Mouse (Mus musculus) neural tube, embryonic 12.5 days (tissue): Measurements from ENCODE around the gene Ptpro. TPM values are rescaled to one million over a fixed set of nuclear protein-coding genes. Genes with fewer than 3 reads are reported as not detected.
"Not testable (repeated sequence)": the region's sequence is repeated elsewhere in the genome, so short reads cannot be mapped to it uniquely, and the experiment has no call there.

Experiments
- ATAC-seq: fragments of 200-750 bp; cut with Nextera tagmentation; 2 replicates; pipeline ENCODE4 v1.8.0; 2017; ENCODE audit warnings: low read depth, mild to moderate bottlenecking, moderate TSS enrichment, moderate library complexity; ENCODE audit not compliant: low FRiP score
- H3K27ac ChIP-seq: fragments of 300-500 bp; sonication (generic); 2 replicates; pipeline ENCODE4 v1.5.1; 2016
- H3K27me3 ChIP-seq: fragments of 300-500 bp; sonication (generic); replicated peaks from 2 replicates; pipeline ENCODE4 v1.6.1; 2016; ENCODE audit warnings: mild to moderate bottlenecking
- H3K36me3 ChIP-seq: fragments of 300-500 bp; sonication (generic); 2 replicates; pipeline ENCODE4 v1.6.1; 2016; ENCODE audit warnings: mild to moderate bottlenecking
- H3K4me1 ChIP-seq: fragments of 300-500 bp; sonication (generic); 2 replicates; pipeline ENCODE4 v1.6.1; 2016
- H3K4me2 ChIP-seq: fragments of 300-500 bp; sonication (generic); replicated peaks from 2 replicates; pipeline ENCODE4 v1.6.1; 2016; ENCODE audit warnings: mild to moderate bottlenecking
- H3K4me3 ChIP-seq: fragments of 300-500 bp; sonication (generic); 2 replicates; pipeline ENCODE4 v1.5.1; 2016
- H3K9ac ChIP-seq: fragments of 300-500 bp; sonication (generic); 2 replicates; pipeline ENCODE4 v1.6.1; 2016; ENCODE audit warnings: mild to moderate bottlenecking
- H3K9me3 ChIP-seq: fragments of 300-500 bp; sonication (generic); 2 replicates; pipeline ENCODE4 v1.6.1; 2016; ENCODE audit warnings: mild to moderate bottlenecking
- WGBS: fragments of 180-500 bp; shearing (Covaris S2); methylation state at CpG from one replicate; pipeline ENCODE4 v1.1.7; 2016; 5-methylcytosine and 5-hydroxymethylcytosine counted together
- polyA plus RNA-seq: library from polyadenylated mRNA; unstranded; fragments of >200 nt; fragmentation: Nextera tagmentation; extraction: Ambion mirVana; gene quantifications from 2 replicates; pipeline ENCODE4 v1.2.1, GENCODE M21; 2016

Ptpro gene
- polyA plus RNA-seq, 1 experiment from 2014 or later, result 28.9 TPM

GRCm38 (mm10) chr6:137469541-137469940 lies 217.4 kb downstream of the Ptpro start:
- H3K4me3 ChIP-seq, result no peak overlapping the region
- no peak overlapping the region for H3K4me2 ChIP-seq
- no peak overlapping the region for H3K27ac ChIP-seq
- H3K27me3 ChIP-seq, result no peaks in the 10 kb centered on the region
- ATAC-seq, result no peak
- no peaks in the 10 kb centered on the region for H3K36me3 ChIP-seq
- WGBS, result 91% methylated on average over 4 of the region's 4 CpGs
- no peak overlapping the region for H3K9ac ChIP-seq
- H3K4me1 ChIP-seq, result peaks cover 14% of the 10 kb centered on the region; the same call in 1 of the 2 replicates
- 0 out of 2 replicates have a peak, but pooled peaks cover 5% of the 10 kb centered on the region for H3K9me3 ChIP-seq

GRCm38 (mm10) chr6:137470901-137471598 lies 218.9 kb downstream of the Ptpro start:
- peak; percentile 51; the same call in 1 of the 2 replicates for ATAC-seq
- 0 out of 2 replicates have a peak, but pooled peaks cover 5% of the 10 kb centered on the region for H3K9me3 ChIP-seq
- no peak overlapping the region for H3K4me3 ChIP-seq
- H3K36me3 ChIP-seq, result no peaks in the 10 kb centered on the region
- peaks cover 14% of the 10 kb centered on the region; the same call in 1 of the 2 replicates for H3K4me1 ChIP-seq
- peak overlapping the region; percentile 33; the same call in 1 of the 2 replicates for H3K27ac ChIP-seq
- no peak overlapping the region for H3K9ac ChIP-seq
- H3K27me3 ChIP-seq, result no peaks in the 10 kb centered on the region
- H3K4me2 ChIP-seq, result no peak overlapping the region
- 61% methylated on average over 11 of the region's 11 CpGs for WGBS

- Histone ChIP-seq H3K36me3 (no peaks in the 10 kb centered on the region), H3K9ac (no peak overlapping the region), H3K4me1 (peaks cover 14% of the 10 kb centered on the region; the same call in 1 of the 2 replicates), H3K9me3 (0 out of 2 replicates have a peak, but pooled peaks cover 5% of the 10 kb centered on the region), H3K4me2 (no peak overlapping the region), H3K27me3 (no peaks in the 10 kb centered on the region), H3K27ac (no peak overlapping the region), H3K4me3 (no peak overlapping the region)
- 60% methylated on average over 9 of the region's 9 CpGs for WGBS
- ATAC-seq, result 0 out of 2 replicates have a peak, but pooled peaks have one; percentile 42
Measured at GRCm38 (mm10) chr6:137472129-137472528, 220.0 kb downstream of the Ptpro start.

GRCm38 (mm10) chr6:137473433-137473832 lies 221.3 kb downstream of the Ptpro start:
- no peak overlapping the region for H3K9ac ChIP-seq
- ATAC-seq, result no peak
- no peak overlapping the region for H3K27ac ChIP-seq
- H3K9me3 ChIP-seq, result 0 out of 2 replicates have a peak, but pooled peaks cover 5% of the 10 kb centered on the region
- H3K4me1 ChIP-seq, result peaks cover 14% of the 10 kb centered on the region; the same call in 1 of the 2 replicates
- H3K4me2 ChIP-seq, result no peak overlapping the region
- no peaks in the 10 kb centered on the region for H3K36me3 ChIP-seq
- WGBS, result 76% methylated on average over 1 of the region's 1 CpGs
- H3K4me3 ChIP-seq, result no peak overlapping the region
- no peaks in the 10 kb centered on the region for H3K27me3 ChIP-seq

GRCm38 (mm10) chr6:137475695-137476094 lies 223.6 kb downstream of the Ptpro start:
- WGBS, result 95% methylated on average over 5 of the region's 5 CpGs
- not testable (repeated sequence) for ATAC-seq

GRCm38 (mm10) chr6:137482891-137483290 lies 230.8 kb downstream of the Ptpro start:
- H3K9me3 ChIP-seq, result no peaks in the 10 kb centered on the region
- H3K4me1 ChIP-seq, result no peaks in the 10 kb centered on the region
- no peak overlapping the region for H3K9ac ChIP-seq
- no peaks in the 10 kb centered on the region for H3K27me3 ChIP-seq
- no peak overlapping the region for H3K4me3 ChIP-seq
- no peak overlapping the region for H3K4me2 ChIP-seq
- no peak overlapping the region for H3K27ac ChIP-seq
- ATAC-seq, result no peak
- 72% methylated on average over 7 of the region's 7 CpGs for WGBS
- no peaks in the 10 kb centered on the region for H3K36me3 ChIP-seq

More at GRCm38 (mm10) chr6:137475695-137476094, 223.6 kb downstream of the Ptpro start:
- H3K27me3 ChIP-seq, H3K9ac ChIP-seq, H3K27ac ChIP-seq, H3K9me3 ChIP-seq, H3K4me2 ChIP-seq, H3K36me3 ChIP-seq, H3K4me3 ChIP-seq: not testable (repeated sequence)
- H3K4me1 ChIP-seq, result peaks cover 14% of the 10 kb centered on the region; the same call in 1 of the 2 replicates

GRCm38 (mm10) chr6:137487443-137487842 lies 235.3 kb downstream of the Ptpro start:
- Histone ChIP-seq H3K36me3 (no peaks in the 10 kb centered on the region), H3K27ac (no peak overlapping the region), H3K4me3 (no peak overlapping the region), H3K9ac (no peak overlapping the region), H3K27me3 (no peaks in the 10 kb centered on the region), H3K4me1 (no peaks in the 10 kb centered on the region), H3K9me3 (no peaks in the 10 kb centered on the region), H3K4me2 (no peak overlapping the region)
- WGBS, result 55% methylated on average over 6 of the region's 6 CpGs
- ATAC-seq, result no peak

- H3K4me3 ChIP-seq, result no peak overlapping the region
- no peak overlapping the region for H3K27ac ChIP-seq
- no peaks in the 10 kb centered on the region for H3K27me3 ChIP-seq
- 94% methylated on average over 14 of the region's 14 CpGs for WGBS
- no peaks in the 10 kb centered on the region for H3K9me3 ChIP-seq
- no peak for ATAC-seq
- no peaks in the 10 kb centered on the region for H3K4me1 ChIP-seq
- H3K9ac ChIP-seq, result no peak overlapping the region
- H3K4me2 ChIP-seq, result no peak overlapping the region
- H3K36me3 ChIP-seq, result no peaks in the 10 kb centered on the region
Measured at GRCm38 (mm10) chr6:137490115-137490514, 238.0 kb downstream of the Ptpro start.

GRCm38 (mm10) chr6:137491659-137492058 lies 239.5 kb downstream of the Ptpro start:
- 71% methylated on average over 2 of the region's 2 CpGs for WGBS
- H3K4me3 ChIP-seq, result no peak overlapping the region
- no peak for ATAC-seq

GRCm38 (mm10) chr6:137492582-137492981 lies 240.5 kb downstream of the Ptpro start:
- 91% methylated on average over 4 of the region's 4 CpGs for WGBS
- H3K4me2 ChIP-seq, result no peak overlapping the region
- no peaks in the 10 kb centered on the region for H3K36me3 ChIP-seq
- no peaks in the 10 kb centered on the region for H3K27me3 ChIP-seq
- no peaks in the 10 kb centered on the region for H3K9me3 ChIP-seq
- no peak overlapping the region for H3K27ac ChIP-seq
- no peak overlapping the region for H3K9ac ChIP-seq
- no peaks in the 10 kb centered on the region for H3K4me1 ChIP-seq
- ATAC-seq, result no peak
- H3K4me3 ChIP-seq, result no peak overlapping the region

More at GRCm38 (mm10) chr6:137491659-137492058, 239.5 kb downstream of the Ptpro start:
- no peaks in the 10 kb centered on the region for H3K36me3 ChIP-seq
- H3K27me3 ChIP-seq, result no peaks in the 10 kb centered on the region
- H3K9ac ChIP-seq, result no peak overlapping the region
- H3K4me1 ChIP-seq, result no peaks in the 10 kb centered on the region
- H3K4me2 ChIP-seq, result no peak overlapping the region
- H3K27ac ChIP-seq, result no peak overlapping the region
- no peaks in the 10 kb centered on the region for H3K9me3 ChIP-seq

- no peaks in the 10 kb centered on the region for H3K4me1 ChIP-seq
- H3K4me2 ChIP-seq, result no peak overlapping the region
- no peak overlapping the region for H3K9ac ChIP-seq
- no peaks in the 10 kb centered on the region for H3K9me3 ChIP-seq
- H3K27me3 ChIP-seq, result no peaks in the 10 kb centered on the region
- no peak overlapping the region for H3K27ac ChIP-seq
- no peak for ATAC-seq
- no peak overlapping the region for H3K4me3 ChIP-seq
- 89% methylated on average over 17 of the region's 17 CpGs for WGBS
- no peaks in the 10 kb centered on the region for H3K36me3 ChIP-seq
Measured at GRCm38 (mm10) chr6:137493211-137494135, 241.4 kb downstream of the Ptpro start.

- H3K36me3 ChIP-seq, result no peaks in the 10 kb centered on the region
- H3K27ac ChIP-seq, result no peak overlapping the region
- H3K9me3 ChIP-seq, result no peaks in the 10 kb centered on the region
- H3K27me3 ChIP-seq, result no peaks in the 10 kb centered on the region
- no peaks in the 10 kb centered on the region for H3K4me1 ChIP-seq
- H3K4me2 ChIP-seq, result no peak overlapping the region
- no peak overlapping the region for H3K4me3 ChIP-seq
- ATAC-seq, result no peak
- no peak overlapping the region for H3K9ac ChIP-seq
Measured at GRCm38 (mm10) chr6:137494136-137494475, 242.0 kb downstream of the Ptpro start.
